Comparison of ENCODE assay signal across 21 mouse cellular contexts in genomic region chr14:10593467-10593866, GRCm38 (mm10).
DNase-seq lines count a peak whose midpoint lies in the region; ATAC-seq and TF ChIP-seq lines count a peak whose summit lies in the region.
"Had no signal": no experiment of that assay in that cellular context is flagged by ENCODE, and none has a peak within 500 bp of the region (broad histone marks: within the 10 kb centered on the region; RNA-seq: fewer than 3 reads in every experiment).

No protein-coding gene starts in this region.

- no peak overlapping the region for H3K4me2 ChIP-seq in lung, postnatal 0 days (replicated peaks; ENCODE audit: low read depth, low read length)
- H3K4me2 ChIP-seq: embryonic facial prominence, embryonic 12.5 days; forebrain, embryonic 15.5 days; heart, embryonic 11.5 days; heart, embryonic 15.5 days; hindbrain, embryonic 15.5 days had no signal

- TF ChIP-seq EP300 in lung, postnatal 0 days (IDR thresholded peaks at IDR 0.05): no peak

- no peak overlapping the region for H3K4me3 ChIP-seq in lung, postnatal 0 days (ENCODE audit: low read depth, low read length)
- no peak overlapping the region for H3K4me3 ChIP-seq in midbrain, embryonic 10.5 days
- H3K4me3 ChIP-seq: embryonic facial prominence, embryonic 12.5 days; forebrain, embryonic 15.5 days; heart, adult 2 months; heart, embryonic 15.5 days; hindbrain, embryonic 10.5 days; hindbrain, embryonic 15.5 days had no signal

- DNase-seq in CD4-positive, CD25-positive, alpha-beta regulatory T cell, adult 2 months (ENCODE audit: low read depth, low spot score): peak; percentile 28
- DNase-seq in c-Kit-positive CD71-negative TER-119-negative erythroid progenitor cells, embryonic 14.5 days (ENCODE audit: low read depth): peak; percentile 28
- DNase-seq in induced T-regulatory cell, adult 2 months (ENCODE audit: low read depth): peak; percentile 13
- DNase-seq in natural killer cell, adult 2 months (ENCODE audit: low spot score in 2 of 2): peak; percentile 16 to 26
- DNase-seq in lung, postnatal 0 days (ENCODE audit: low spot score): no peak
- no peak for DNase-seq in midbrain, embryonic 10.5 days (ENCODE audit: low spot score)
- DNase-seq in left cerebral cortex, postnatal 25 days (ENCODE audit: low spot score in 2 of 2): no peak
- DNase-seq: adrenal gland, postnatal 14 days; cerebellum, adult 8-10 months; cerebellum, postnatal 14 days; gastrocnemius, postnatal 10 days; heart, adult 2 months; heart, postnatal 14 days had no signal

- no peak for TF ChIP-seq CTCF in lung, postnatal 0 days (IDR thresholded peaks at IDR 0.05)

- intact Hi-C loops in left cerebral cortex, postnatal 25 days (cut with DNase I): loop anchor here (5.0 kb wide), 1 partner anchor 49 kb away; no protein-coding TSS in a partner anchor

- ATAC-seq in lung, postnatal 0 days: no peak
- ATAC-seq: forebrain, embryonic 15.5 days; inflammation-experienced regulatory T-cells, adult 6 months; intestine, postnatal 0 days had no signal

- WGBS in lung, postnatal 0 days: 44% methylated on average over 5 of the region's 5 CpGs
- WGBS in midbrain, embryonic 10.5 days: 84% methylated on average over 5 of the region's 5 CpGs

- no peaks in the 10 kb centered on the region for H3K9me3 ChIP-seq in lung, postnatal 0 days (ENCODE audit: low read length)
- no peaks in the 10 kb centered on the region for H3K9me3 ChIP-seq in midbrain, embryonic 10.5 days (replicated peaks)
- H3K9me3 ChIP-seq: embryonic facial prominence, embryonic 12.5 days; forebrain, embryonic 15.5 days; heart, embryonic 15.5 days; hindbrain, embryonic 10.5 days; hindbrain, embryonic 15.5 days had no signal

- no peaks in the 10 kb centered on the region for H3K4me1 ChIP-seq in lung, postnatal 0 days (ENCODE audit: insufficient read depth, low read depth, low read length)
- no peaks in the 10 kb centered on the region for H3K4me1 ChIP-seq in midbrain, embryonic 10.5 days
- H3K4me1 ChIP-seq: embryonic facial prominence, embryonic 12.5 days; forebrain, embryonic 15.5 days; heart, embryonic 15.5 days; hindbrain, embryonic 10.5 days; hindbrain, embryonic 15.5 days had no signal

- no peaks in the 10 kb centered on the region for H3K36me3 ChIP-seq in lung, postnatal 0 days (ENCODE audit: insufficient read depth, low read length)
- no peaks in the 10 kb centered on the region for H3K36me3 ChIP-seq in midbrain, embryonic 10.5 days
- H3K36me3 ChIP-seq: embryonic facial prominence, embryonic 12.5 days; forebrain, embryonic 15.5 days; heart, embryonic 15.5 days; hindbrain, embryonic 10.5 days; hindbrain, embryonic 15.5 days had no signal

- H3K9ac ChIP-seq in lung, postnatal 0 days (replicated peaks; ENCODE audit: low read depth): no peak overlapping the region
- H3K9ac ChIP-seq: embryonic facial prominence, embryonic 12.5 days; forebrain, embryonic 15.5 days; heart, embryonic 15.5 days; hindbrain, embryonic 15.5 days had no signal

- H3K27ac ChIP-seq in lung, postnatal 0 days (ENCODE audit: low read length): no peak overlapping the region
- H3K27ac ChIP-seq in midbrain, embryonic 10.5 days (replicated peaks): no peak overlapping the region
- H3K27ac ChIP-seq: embryonic facial prominence, embryonic 12.5 days; forebrain, embryonic 15.5 days; heart, adult 2 months; heart, embryonic 15.5 days; hindbrain, embryonic 10.5 days; hindbrain, embryonic 15.5 days had no signal

- H3K27me3 ChIP-seq in lung, postnatal 0 days (replicated peaks; ENCODE audit: insufficient read depth, low read length): no peaks in the 10 kb centered on the region
- no peaks in the 10 kb centered on the region for H3K27me3 ChIP-seq in midbrain, embryonic 10.5 days (ENCODE audit: low read depth, poor library complexity, severe bottlenecking)
- H3K27me3 ChIP-seq: embryonic facial prominence, embryonic 12.5 days; forebrain, embryonic 15.5 days; heart, embryonic 15.5 days; hindbrain, embryonic 15.5 days had no signal

Comparison
In these comparisons a context has a peak if more than half of its experiments do, and no peak if none do; other contexts are left out.
1. DNase-seq: peak in CD4-positive, CD25-positive, alpha-beta regulatory T cell, adult 2 months (single experiment), c-Kit-positive CD71-negative TER-119-negative erythroid progenitor cells, embryonic 14.5 days (single experiment), induced T-regulatory cell, adult 2 months (single experiment) and natural killer cell, adult 2 months (2 of 2); none in lung, postnatal 0 days (single experiment), midbrain, embryonic 10.5 days (single experiment) and left cerebral cortex, postnatal 25 days (0 of 2).